Mouse (Mus musculus) thymus, adult 2 months (tissue): ENCODE data around the gene Platr17.

Source experiments
- CTCF ChIP-seq: fragments of 200-500 bp; IDR thresholded peaks from 2 replicates; pipeline ENCODE4 v1.5.1; 2012; ENCODE audit warnings: mild to moderate bottlenecking, control low read depth, low read length, moderate library complexity, borderline replicate concordance; ENCODE audit not compliant: control insufficient read depth, poor library complexity, insufficient read depth; ENCODE audit errors: extremely low read depth
- POLR2A ChIP-seq: fragments of 200-500 bp; IDR thresholded peaks from 2 replicates; pipeline ENCODE4 v1.6.1; 2012; ENCODE audit warnings: mild to moderate bottlenecking, low read length, control low read depth, moderate library complexity; ENCODE audit not compliant: control insufficient read depth, poor library complexity, insufficient read depth; ENCODE audit errors: extremely low read depth

- TF ChIP-seq CTCF (no peak), POLR2A (no peak)
Measured at GRCm38 (mm10) chr17:33900281-33900988, 4.5 kb upstream of the Platr17 start.
